Mouse (Mus musculus): ENCODE measurements around the gene Pawr.

- TF ChIP-seq CTCF (IDR thresholded peaks at IDR 0.05; ENCODE audit: low read depth, low read length): no peak
- no peak for TF ChIP-seq EP300 (IDR thresholded peaks at IDR 0.05; ENCODE audit: insufficient read depth, low read depth, low read length)
- no peak for TF ChIP-seq POLR2A (IDR thresholded peaks at IDR 0.05; ENCODE audit: insufficient read depth, low read length)
Measured at GRCm38 (mm10) chr10:108461862-108462261, 129.9 kb downstream of the Pawr start.

Data from ES-Bruce4 (cell line).